8 mouse cellular contexts compared by ENCODE assay signal in the genomic region with DNA sequence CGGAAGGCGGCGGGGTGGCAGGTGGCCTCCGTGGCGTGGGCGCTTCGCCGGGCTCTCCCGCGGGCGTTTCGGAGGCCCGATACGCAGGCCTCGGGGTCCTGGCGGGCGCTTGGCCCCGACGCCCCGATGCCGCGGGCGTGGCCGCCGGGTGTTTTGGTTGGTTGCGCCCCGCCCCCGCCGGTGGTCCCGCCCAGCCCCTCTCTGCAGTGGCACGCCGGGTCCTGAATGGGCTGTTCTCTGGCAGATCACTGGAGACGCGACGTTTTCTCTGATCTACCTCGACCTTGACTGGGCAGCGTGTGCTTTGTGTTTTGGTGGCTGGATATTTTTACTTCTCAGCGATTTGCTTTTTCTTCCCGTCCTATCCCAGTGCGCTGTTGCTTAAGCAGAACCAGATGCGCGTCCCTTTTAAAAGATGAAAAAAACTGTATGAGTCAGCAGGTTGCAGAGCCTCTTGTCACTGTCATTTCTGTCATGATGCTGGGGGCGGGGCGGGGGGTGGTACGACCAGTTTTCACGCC. TPM values are rescaled to one million over a fixed set of nuclear protein-coding genes. Genes with fewer than 3 reads are reported as not detected.
DNase-seq lines count a peak whose midpoint lies in the region; ATAC-seq and TF ChIP-seq lines count a peak whose summit lies in the region.

No protein-coding gene starts in this region.

- peaks cover 3% of the 10 kb centered on the region; the same call in 1 of the 2 replicates for H3K4me1 ChIP-seq in embryonic facial prominence, embryonic 14.5 days (ENCODE audit: control insufficient read depth, insufficient read depth, low read length)
- no peaks in the 10 kb centered on the region for H3K4me1 ChIP-seq in heart, embryonic 11.5 days (ENCODE audit: control insufficient read depth, insufficient read depth, low read length)
- 0 out of 2 replicates have a peak, but pooled peaks cover 5% of the 10 kb centered on the region for H3K4me1 ChIP-seq in kidney, postnatal 0 days (replicated peaks; ENCODE audit: insufficient read depth, low read length)
- peaks cover 5% of the 10 kb centered on the region for H3K4me1 ChIP-seq in lung, adult 2 months (ENCODE audit: control insufficient read depth, insufficient read depth, low read length)
- peaks cover 19% of the 10 kb centered on the region for H3K4me1 ChIP-seq in neural tube, embryonic 13.5 days (replicated peaks)

- no peaks in the 10 kb centered on the region for H3K36me3 ChIP-seq in embryonic facial prominence, embryonic 14.5 days (ENCODE audit: control insufficient read depth, insufficient read depth, low read length)
- H3K36me3 ChIP-seq in heart, embryonic 11.5 days (ENCODE audit: control insufficient read depth, insufficient read depth, low read length) = no peaks in the 10 kb centered on the region
- no peaks in the 10 kb centered on the region for H3K36me3 ChIP-seq in kidney, postnatal 0 days (ENCODE audit: insufficient read depth, low read length)
- no peaks in the 10 kb centered on the region for H3K36me3 ChIP-seq in neural tube, embryonic 13.5 days

- no peak for TF ChIP-seq CTCF in kidney, postnatal 0 days (IDR thresholded peaks at IDR 0.05; ENCODE audit: low read depth)
- TF ChIP-seq CTCF in lung, adult 2 months (IDR thresholded peaks at IDR 0.05; ENCODE audit: insufficient read depth, low read length) = no peak

- H3K4me3 ChIP-seq in embryonic facial prominence, embryonic 14.5 days (ENCODE audit: low read depth, low read length) = peak overlapping the region; percentile 81
- H3K4me3 ChIP-seq in heart, embryonic 11.5 days (ENCODE audit: low read depth, low read length) = peak overlapping the region; percentile 66
- H3K4me3 ChIP-seq in kidney, postnatal 0 days (replicated peaks; ENCODE audit: low read depth, low read length) = peak overlapping the region; percentile 79
- H3K4me3 ChIP-seq in lung, adult 2 months (replicated peaks; ENCODE audit: extremely low read depth, low read depth, low read length) = peak overlapping the region; percentile 86
- peak overlapping the region; percentile 82 for H3K4me3 ChIP-seq in neural tube, embryonic 13.5 days

- TF ChIP-seq POLR2A in lung, adult 2 months (IDR thresholded peaks at IDR 0.05; ENCODE audit: borderline replicate concordance, extremely low read depth, low read depth, low read length) = no peak

- H3K4me2 ChIP-seq in embryonic facial prominence, embryonic 14.5 days (ENCODE audit: low read depth, low read length) = peak overlapping the region; percentile 68
- peak overlapping the region; percentile 71 for H3K4me2 ChIP-seq in heart, embryonic 11.5 days
- H3K4me2 ChIP-seq in kidney, postnatal 0 days (ENCODE audit: low read length) = peak overlapping the region; percentile 60
- peak overlapping the region; percentile 68 for H3K4me2 ChIP-seq in neural tube, embryonic 13.5 days

- peak overlapping the region; percentile 99 for H3K27ac ChIP-seq in embryonic facial prominence, embryonic 14.5 days (replicated peaks; ENCODE audit: low read depth, low read length)
- peak overlapping the region; percentile 97 for H3K27ac ChIP-seq in heart, embryonic 11.5 days (ENCODE audit: low read depth, low read length)
- H3K27ac ChIP-seq in kidney, postnatal 0 days = peak overlapping the region; percentile 99
- peak overlapping the region; percentile 98 for H3K27ac ChIP-seq in neural tube, embryonic 13.5 days (replicated peaks)

- no peaks in the 10 kb centered on the region for H3K9me3 ChIP-seq in embryonic facial prominence, embryonic 14.5 days (ENCODE audit: control insufficient read depth, low read length)
- no peaks in the 10 kb centered on the region for H3K9me3 ChIP-seq in heart, embryonic 11.5 days (replicated peaks; ENCODE audit: control insufficient read depth, low read length)
- H3K9me3 ChIP-seq in kidney, postnatal 0 days (replicated peaks; ENCODE audit: low read length) = no peaks in the 10 kb centered on the region
- no peaks in the 10 kb centered on the region for H3K9me3 ChIP-seq in neural tube, embryonic 13.5 days

- under 1% methylated on average over 24 of the region's 46 CpGs for WGBS in embryonic facial prominence, embryonic 14.5 days
- under 1% methylated on average over 41 of the region's 46 CpGs for WGBS in heart, embryonic 11.5 days (ENCODE audit: insufficient replicate concordance)
- WGBS in kidney, postnatal 0 days = under 1% methylated on average over 44 of the region's 46 CpGs
- under 1% methylated on average over 46 of the region's 46 CpGs for WGBS in lung, adult 2 months
- WGBS in neural tube, embryonic 13.5 days = under 1% methylated on average over 46 of the region's 46 CpGs

- peak overlapping the region; percentile 95 for H3K9ac ChIP-seq in embryonic facial prominence, embryonic 14.5 days (ENCODE audit: low read depth, low read length)
- peak overlapping the region; percentile 84 for H3K9ac ChIP-seq in heart, embryonic 11.5 days (ENCODE audit: low read depth, low read length)
- peak overlapping the region; percentile 95 for H3K9ac ChIP-seq in kidney, postnatal 0 days (ENCODE audit: low read depth, low read length)
- peak overlapping the region; percentile 92 for H3K9ac ChIP-seq in neural tube, embryonic 13.5 days

- DNase-seq in CD8-positive naive resting alpha-beta T cell, adult 2 months (ENCODE audit: low read depth in 2 of 2, low spot score in 2 of 2) = peak; percentile 77
- peak; percentile 94 for DNase-seq in ZHBTc4 (ENCODE audit: low read depth, low spot score)
- peak; percentile 89 for DNase-seq in embryonic facial prominence, embryonic 14.5 days (ENCODE audit: low spot score)
- DNase-seq in kidney, postnatal 0 days (ENCODE audit: low spot score) = peak; percentile 83
- no peak for DNase-seq in lung, adult 2 months
- DNase-seq in thymus, postnatal 36 days = peak; percentile 77 to 83

- ATAC-seq in embryonic facial prominence, embryonic 14.5 days (ENCODE audit: low read depth) = peak; percentile 92
- peak; percentile 88 for ATAC-seq in heart, embryonic 11.5 days (replicated peaks; ENCODE audit: insufficient number of reproducible peaks, low FRiP score, low TSS enrichment)
- peak; percentile 92 for ATAC-seq in kidney, postnatal 0 days (replicated peaks; ENCODE audit: low FRiP score, low read depth)
- ATAC-seq in neural tube, embryonic 13.5 days (ENCODE audit: low read depth) = peak; percentile 92

- no peaks in the 10 kb centered on the region for H3K27me3 ChIP-seq in embryonic facial prominence, embryonic 14.5 days (replicated peaks; ENCODE audit: control insufficient read depth, insufficient read depth, low read length)
- no peaks in the 10 kb centered on the region for H3K27me3 ChIP-seq in heart, embryonic 11.5 days (ENCODE audit: control insufficient read depth, insufficient read depth, low read length)
- H3K27me3 ChIP-seq in kidney, postnatal 0 days (ENCODE audit: insufficient read depth, low read length) = no peaks in the 10 kb centered on the region
- no peaks in the 10 kb centered on the region for H3K27me3 ChIP-seq in neural tube, embryonic 13.5 days

RNA-seq across cellular contexts. Expression of gene Pnpla8, which starts 48.2 kb away (rescaled TPM):
- 72.7 and 78.6 TPM in 2 replicates for polyA plus RNA-seq in embryonic facial prominence, embryonic 14.5 days (2014; fragmentation: Nextera tagmentation; extraction: Ambion mirVana)
- 54.6 and 55.5 TPM in 2 replicates for polyA plus RNA-seq in heart, embryonic 11.5 days (2014; fragmentation: Nextera tagmentation; extraction: Ambion mirVana)
- 91.9 and 97.1 TPM in 2 replicates for polyA plus RNA-seq in kidney, postnatal 0 days (2015; fragmentation: Nextera tagmentation; extraction: Ambion mirVana)
- polyA plus RNA-seq in lung, adult 2 months (2012; rRNA removed) = 9.7 and 17.3 TPM in 2 replicates
- 120 and 129 TPM in 2 replicates for polyA plus RNA-seq in neural tube, embryonic 13.5 days (2015; fragmentation: Nextera tagmentation; extraction: Ambion mirVana)

RNA-seq across cellular contexts. Expression of gene Dnajb9, which starts 59.2 kb away (rescaled TPM):
- polyA plus RNA-seq in embryonic facial prominence, embryonic 14.5 days (2014; fragmentation: Nextera tagmentation; extraction: Ambion mirVana) = 27.5 and 31.4 TPM in 2 replicates
- polyA plus RNA-seq in heart, embryonic 11.5 days (2014; fragmentation: Nextera tagmentation; extraction: Ambion mirVana) = 29.2 and 37.0 TPM in 2 replicates
- polyA plus RNA-seq in kidney, postnatal 0 days (2015; fragmentation: Nextera tagmentation; extraction: Ambion mirVana) = 38.9 and 39.0 TPM in 2 replicates
- 3.6 and 4.6 TPM in 2 replicates for polyA plus RNA-seq in lung, adult 2 months (2012; rRNA removed)
- polyA plus RNA-seq in neural tube, embryonic 13.5 days (2015; fragmentation: Nextera tagmentation; extraction: Ambion mirVana) = 36.4 and 41.7 TPM in 2 replicates

RNA-seq across cellular contexts. Expression of gene Nrcam, which starts 59.3 kb away (rescaled TPM):
- polyA plus RNA-seq in embryonic facial prominence, embryonic 14.5 days (2014; fragmentation: Nextera tagmentation; extraction: Ambion mirVana) = 8.7 and 9.0 TPM in 2 replicates
- 0.84 and 1.6 TPM in 2 replicates for polyA plus RNA-seq in heart, embryonic 11.5 days (2014; fragmentation: Nextera tagmentation; extraction: Ambion mirVana)
- polyA plus RNA-seq in kidney, postnatal 0 days (2015; fragmentation: Nextera tagmentation; extraction: Ambion mirVana) = 5.1 and 6.0 TPM in 2 replicates
- polyA plus RNA-seq in lung, adult 2 months (2012; rRNA removed) = 2.4 and 4.4 TPM in 2 replicates
- 110 and 111 TPM in 2 replicates for polyA plus RNA-seq in neural tube, embryonic 13.5 days (2015; fragmentation: Nextera tagmentation; extraction: Ambion mirVana)

Comparison
In these comparisons a context has a peak if more than half of its experiments do, and no peak if none do; other contexts are left out.
1. RNA of gene Nrcam, which starts 59.3 kb away (polyA plus RNA-seq): 110 to 111 TPM in neural tube, embryonic 13.5 days; 8.7 to 9.0 TPM in embryonic facial prominence, embryonic 14.5 days, 5.1 to 6.0 TPM in kidney, postnatal 0 days, 2.4 to 4.4 TPM in lung, adult 2 months and 0.84 to 1.6 TPM in heart, embryonic 11.5 days; every median in the first group is over 10 times any median in the second.
2. Peak in every context shown above with its lines, with median percentiles within 50 percentile points of each other: ATAC-seq, H3K27ac ChIP-seq, H3K4me2 ChIP-seq, H3K4me3 ChIP-seq and H3K9ac ChIP-seq.